Mouse (Mus musculus) layer of hippocampus, postnatal 14 days (tissue): ENCODE data around the gene Chrna10. TPM values are rescaled to one million over a fixed set of nuclear protein-coding genes. Genes with fewer than 3 reads are reported as not detected.

Experiments used
- DNase-seq, 2 experiments: peaks; one replicate each; pipeline ENCODE4 v3.0.0; 2021 to 2022; ENCODE audit warnings: low spot score in 2 of 2, mixed read lengths in 1 of 2
- long read RNA-seq, 2 experiments: library from polyadenylated mRNA; stranded (forward); transcript quantifications; one replicate each; pipeline ENCODE4 v2.0.0; 2021
- total RNA-seq, 2 experiments: library from RNA; stranded (reverse); gene quantifications; 2 replicates each; pipeline ENCODE4 v1.2.3; 2021

Chrna10 gene
- total RNA-seq: under 1 TPM in 1 of 2 experiments, not detected in 1; 0.14 TPM
- long read RNA-seq, experiment 1: 0 reads
- long read RNA-seq, experiment 2: 0 reads

GRCm38 (mm10) chr7:102116579-102117331 lies at the start of gene Chrna10:
Chrna10 (minus strand) TSS chr7:102116828.
- no peak for DNase-seq

GRCm38 (mm10) chr7:102153691-102154090 lies 37.1 kb upstream of the Chrna10 start:
- DNase-seq: no peak

GRCm38 (mm10) chr7:102137898-102138297 lies 21.3 kb upstream of the Chrna10 start:
- DNase-seq: no peak

DNA sequence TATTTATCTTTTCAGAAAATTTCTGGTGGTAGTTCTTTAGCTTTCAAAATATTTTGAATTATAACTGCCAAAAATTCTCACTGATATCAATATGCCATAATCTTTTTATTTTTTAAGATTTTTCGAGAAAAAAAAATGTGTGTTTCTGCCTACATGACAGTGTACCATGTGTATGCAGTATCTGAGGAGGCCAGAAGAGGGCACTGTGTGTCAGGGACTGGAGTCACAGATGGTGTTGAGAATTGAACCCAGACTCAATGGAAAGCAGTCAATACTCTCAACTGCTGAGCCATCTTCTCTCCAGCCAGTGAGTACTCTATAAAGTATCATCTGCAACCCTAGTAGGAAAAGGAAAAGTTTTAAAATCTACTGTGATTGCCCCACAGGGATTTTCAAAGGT lies 20.8 kb upstream of the Chrna10 start:
- DNase-seq: peak in 1 of 2 experiments; percentile 36

DNA sequence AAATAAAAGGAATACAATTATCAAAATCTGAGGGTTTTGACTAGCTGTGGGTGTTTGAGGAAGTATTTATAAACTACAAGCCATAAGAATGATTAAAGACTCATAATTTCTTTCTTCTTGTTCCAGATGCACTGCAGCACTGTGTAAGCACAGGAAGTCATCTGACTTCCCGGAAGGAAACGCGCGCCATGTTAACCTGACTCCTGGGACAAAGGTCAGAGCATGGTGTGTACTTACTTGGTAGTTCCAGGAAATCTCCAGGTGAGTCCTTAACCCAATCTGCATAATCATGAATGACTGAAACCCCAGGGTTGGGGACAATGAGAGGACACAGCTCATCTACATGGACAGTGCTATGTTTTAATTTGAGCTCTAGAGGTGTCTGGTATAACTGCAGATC lies 15.8 kb upstream of the Chrna10 start:
- DNase-seq: no peak

- no peak for DNase-seq
Measured at GRCm38 (mm10) chr7:102120326-102120725, 3.7 kb upstream of the Chrna10 start.

DNA sequence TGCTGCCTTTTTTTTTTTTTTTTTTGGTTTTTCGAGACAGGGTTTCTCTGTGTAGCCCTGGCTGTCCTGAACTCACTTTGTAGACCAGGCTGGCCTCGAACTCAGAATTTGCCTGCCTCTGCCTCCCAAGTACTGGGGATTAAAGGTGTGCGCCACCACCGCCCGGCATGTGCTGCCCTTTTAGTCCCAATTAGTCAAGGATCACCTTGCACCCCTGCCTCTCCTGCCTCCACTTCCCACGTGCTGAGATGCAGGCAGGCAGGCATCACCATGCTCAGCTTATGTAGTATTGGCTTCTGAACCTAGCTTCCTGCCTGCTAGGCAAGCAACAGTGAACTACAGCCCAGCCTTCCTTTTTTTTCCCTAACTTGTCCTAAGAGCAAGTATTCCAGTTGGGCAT lies 754 bp upstream of the Chrna10 start:
- DNase-seq: no peak

GRCm38 (mm10) chr7:102113151-102113729 lies 3.4 kb downstream of the Chrna10 start:
- no peak for DNase-seq

GRCm38 (mm10) chr7:102109746-102110145 lies 6.9 kb downstream of the Chrna10 start:
- no peak for DNase-seq

- DNase-seq: no peak
Measured at GRCm38 (mm10) chr7:102109171-102109570, 7.5 kb downstream of the Chrna10 start, which contains the start of gene Art5. Art5 (minus strand) TSS chr7:102109489.

- DNase-seq: no peak
Measured at GRCm38 (mm10) chr7:102108206-102108605, 8.4 kb downstream of the Chrna10 start.

- DNase-seq: no peak
Measured at GRCm38 (mm10) chr7:102106700-102107141, 9.9 kb downstream of the Chrna10 start.

DNA sequence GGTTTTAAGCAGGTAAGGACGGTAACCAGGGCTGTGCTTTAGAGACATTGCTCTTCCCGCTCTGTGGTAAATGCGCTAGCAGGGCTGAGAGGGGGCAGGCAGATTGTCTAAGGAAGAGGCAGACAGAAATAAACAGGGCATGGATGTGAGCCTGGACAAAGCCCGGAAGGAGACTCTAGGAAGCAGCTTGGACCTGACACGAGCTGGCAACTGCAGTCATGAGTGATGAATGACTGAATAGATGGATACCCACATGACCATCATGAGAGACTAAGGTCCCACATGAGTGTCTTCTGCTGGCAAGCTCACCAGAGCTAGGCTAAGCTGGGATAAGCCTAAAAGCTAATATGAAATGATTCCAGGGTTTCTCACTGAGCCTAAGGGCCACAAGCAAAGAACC lies 12.5 kb downstream of the Chrna10 start:
- no peak for DNase-seq

DNA sequence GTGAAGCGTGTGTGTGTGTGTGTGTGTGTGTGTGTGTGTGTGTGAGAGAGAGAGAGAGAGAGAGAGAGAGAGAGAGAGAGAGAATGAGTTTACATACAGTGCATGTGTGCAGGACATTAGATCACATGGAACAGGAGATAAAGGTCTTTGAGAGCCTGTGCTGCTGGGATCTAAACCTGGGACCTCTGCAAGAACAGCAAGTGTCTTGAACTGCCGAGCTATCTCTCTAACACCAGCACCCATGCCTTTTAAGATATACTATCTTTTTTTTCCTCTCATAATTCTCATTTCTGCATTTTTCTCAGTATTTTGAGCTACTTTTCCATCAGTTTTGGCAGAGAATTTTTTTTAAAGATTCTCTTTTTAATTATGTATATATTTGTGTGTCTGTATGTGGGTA lies 13.1 kb downstream of the Chrna10 start:
- DNase-seq: no peak

- no peak for DNase-seq
Measured at GRCm38 (mm10) chr7:102102696-102103095, 13.9 kb downstream of the Chrna10 start.

GRCm38 (mm10) chr7:102102241-102102640 lies 14.4 kb downstream of the Chrna10 start:
- no peak for DNase-seq

DNA sequence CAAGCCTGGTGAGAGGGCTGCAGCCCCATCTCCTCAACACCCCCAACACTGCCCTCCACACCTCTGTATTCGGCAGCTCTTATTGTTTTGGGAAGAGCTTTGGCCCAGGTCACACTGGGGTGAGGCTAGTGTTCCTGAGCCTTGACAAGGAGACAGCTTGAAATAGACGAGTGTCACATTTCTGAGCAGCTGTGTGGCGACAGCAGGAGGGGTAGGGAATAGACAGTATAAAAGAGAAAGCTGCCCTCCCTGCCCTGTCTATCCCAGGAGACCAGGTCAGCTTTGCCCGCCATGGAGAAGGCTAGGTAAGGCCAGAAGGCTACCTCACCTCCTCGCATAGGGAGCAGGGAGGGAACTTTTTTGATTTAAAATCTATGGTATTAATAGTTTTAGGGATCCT lies 15.1 kb downstream of the Chrna10 start, which contains the start of gene Art1:
Art1 (plus strand) TSS at position 257 of the 400 bp plus-strand sequence.
- no peak for DNase-seq

DNA sequence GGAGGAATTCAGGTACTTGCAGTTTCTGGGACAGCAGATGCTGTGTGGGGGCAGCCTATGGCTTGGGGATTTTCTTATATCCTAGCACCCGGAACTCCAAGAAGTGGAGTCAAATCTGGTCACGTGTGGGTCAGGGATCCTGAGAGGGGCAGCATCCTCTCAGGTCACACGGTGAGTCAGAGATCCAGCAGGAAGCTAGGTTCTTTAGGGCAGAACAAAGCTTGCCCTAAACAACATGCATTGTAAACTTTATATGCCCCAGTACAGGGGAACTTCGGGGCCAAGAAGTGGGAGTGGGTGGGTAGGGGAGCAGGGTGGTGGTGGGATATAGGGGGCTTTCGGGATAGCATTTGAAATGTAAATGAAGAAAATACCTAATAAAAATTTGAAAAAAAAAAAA lies 15.8 kb downstream of the Chrna10 start:
- DNase-seq: no peak

- DNase-seq: no peak
Measured at GRCm38 (mm10) chr7:102099760-102100661, 16.6 kb downstream of the Chrna10 start.

DNA sequence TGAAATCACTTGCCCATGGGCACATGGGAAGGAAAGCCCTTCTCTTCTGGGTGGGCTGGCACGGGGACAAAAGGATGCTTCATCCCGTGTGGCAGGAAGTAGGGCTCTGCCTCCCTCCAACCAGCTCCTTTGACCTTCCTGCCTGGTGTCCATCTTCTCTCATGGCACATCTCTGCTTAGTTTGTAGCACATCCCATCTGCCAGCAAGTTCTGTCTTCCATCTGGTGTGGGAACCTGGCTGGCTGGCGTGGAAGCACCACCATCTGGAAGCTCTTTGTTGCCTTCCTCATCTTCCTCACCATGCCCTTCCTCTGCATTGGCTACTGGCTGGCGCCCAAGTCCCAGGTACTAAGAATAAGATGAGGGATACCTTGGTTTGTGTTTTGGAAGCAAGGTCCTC lies 29.3 kb downstream of the Chrna10 start:
- DNase-seq: no peak

DNA sequence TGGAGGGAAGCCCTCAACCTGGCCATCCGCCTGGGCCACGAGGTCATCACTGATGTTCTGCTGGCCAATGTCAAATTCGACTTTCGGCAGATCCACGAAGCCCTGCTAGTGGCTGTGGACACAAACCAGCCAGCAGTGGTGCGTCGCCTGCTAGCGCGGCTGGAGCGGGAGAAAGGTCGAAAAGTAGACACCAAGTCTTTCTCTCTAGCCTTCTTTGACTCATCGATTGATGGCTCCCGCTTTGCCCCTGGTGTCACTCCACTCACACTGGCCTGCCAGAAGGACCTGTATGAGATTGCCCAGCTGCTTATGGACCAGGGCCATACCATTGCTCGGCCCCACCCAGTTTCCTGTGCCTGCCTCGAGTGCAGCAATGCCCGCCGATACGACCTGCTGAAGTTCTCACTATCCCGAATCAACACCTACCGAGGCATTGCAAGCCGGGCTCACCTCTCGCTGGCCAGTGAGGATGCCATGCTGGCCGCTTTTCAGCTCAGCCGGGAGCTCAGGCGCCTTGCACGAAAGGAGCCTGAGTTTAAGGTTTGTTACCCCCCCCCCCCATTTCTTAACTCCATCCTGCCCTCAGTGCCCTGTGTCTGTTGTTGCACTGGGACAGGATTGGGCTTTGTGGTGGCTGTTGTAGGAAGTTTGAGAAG lies 32.5 kb downstream of the Chrna10 start:
- DNase-seq: no peak
